Mouse (Mus musculus) embryonic facial prominence, embryonic 12.5 days (tissue): ENCODE data around the gene Gm3500. TPM values are rescaled to one million over a fixed set of nuclear protein-coding genes. Genes with fewer than 3 reads are reported as not detected.
"Not testable (repeated sequence)": the region's sequence is repeated elsewhere in the genome, so short reads cannot be mapped to it uniquely, and the experiment has no call there.

ENCODE experiments used
- ATAC-seq: fragments of 200-750 bp; cut with Nextera tagmentation; 2 replicates; pipeline ENCODE4 v1.8.0; 2017; ENCODE audit not compliant: insufficient number of reproducible peaks, insufficient read depth, low FRiP score, low TSS enrichment
- H3K27ac ChIP-seq: fragments of 300-500 bp; sonication (generic); 2 replicates; pipeline ENCODE4 v1.5.1; 2016; ENCODE audit warnings: mild to moderate bottlenecking
- H3K27me3 ChIP-seq: fragments of 300-500 bp; sonication (generic); 2 replicates; pipeline ENCODE4 v1.6.1; 2016; ENCODE audit warnings: mild to moderate bottlenecking, moderate library complexity
- H3K36me3 ChIP-seq: fragments of 300-500 bp; sonication (generic); 2 replicates; pipeline ENCODE4 v1.6.1; 2016; ENCODE audit warnings: mild to moderate bottlenecking
- H3K4me1 ChIP-seq: fragments of 300-500 bp; sonication (generic); 2 replicates; pipeline ENCODE4 v1.6.1; 2016
- H3K4me2 ChIP-seq: fragments of 300-500 bp; sonication (generic); replicated peaks from 2 replicates; pipeline ENCODE4 v1.6.1; 2016; ENCODE audit warnings: mild to moderate bottlenecking, moderate library complexity
- H3K4me3 ChIP-seq: fragments of 300-500 bp; sonication (generic); 2 replicates; pipeline ENCODE4 v1.5.1; 2016; ENCODE audit warnings: mild to moderate bottlenecking
- H3K9ac ChIP-seq: fragments of 300-500 bp; sonication (generic); 2 replicates; pipeline ENCODE4 v1.6.1; 2016; ENCODE audit warnings: mild to moderate bottlenecking, moderate library complexity
- H3K9me3 ChIP-seq: fragments of 300-500 bp; sonication (generic); 2 replicates; pipeline ENCODE4 v1.6.1; 2016; ENCODE audit warnings: mild to moderate bottlenecking, moderate library complexity
- WGBS: fragments of 180-500 bp; shearing (Covaris S2); methylation state at CpG from one replicate; pipeline ENCODE4 v1.1.7; 2016; 5-methylcytosine and 5-hydroxymethylcytosine counted together
- polyA plus RNA-seq: library from polyadenylated mRNA; unstranded; fragments of >200 nt; fragmentation: Nextera tagmentation; extraction: Ambion mirVana; gene quantifications from 2 replicates; pipeline ENCODE4 v1.2.1, GENCODE M21; 2016

Gm3500 gene
- polyA plus RNA-seq, result 0.59 TPM in 1 of 2 replicates, not detected in the other

DNA sequence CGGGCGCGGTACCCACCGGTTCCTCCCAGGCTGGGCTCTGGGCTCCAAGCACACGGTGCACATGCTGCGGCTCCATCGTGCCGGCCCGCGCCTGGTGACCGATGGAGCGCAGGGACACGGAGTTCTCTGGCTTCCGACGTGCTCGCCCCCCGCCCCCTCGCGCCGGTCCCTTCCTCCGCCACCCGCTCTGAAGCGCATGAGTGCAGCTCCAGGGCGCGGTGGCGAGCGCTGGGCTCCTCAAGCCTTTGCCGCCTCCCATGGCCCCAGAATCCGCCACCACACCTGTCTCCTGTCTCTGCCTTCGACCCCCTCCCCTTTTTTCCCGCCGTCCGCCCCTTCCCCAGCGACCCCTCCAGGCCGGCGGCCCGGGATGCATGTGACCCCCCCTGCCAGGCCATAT, at the start of gene Gm3500:
Gene Gm3500, minus strand, starts transcription at position 101 of the 400 bp plus-strand sequence.
- no CpG with 5 or more reads among the region's 37 CpGs for WGBS

DNA sequence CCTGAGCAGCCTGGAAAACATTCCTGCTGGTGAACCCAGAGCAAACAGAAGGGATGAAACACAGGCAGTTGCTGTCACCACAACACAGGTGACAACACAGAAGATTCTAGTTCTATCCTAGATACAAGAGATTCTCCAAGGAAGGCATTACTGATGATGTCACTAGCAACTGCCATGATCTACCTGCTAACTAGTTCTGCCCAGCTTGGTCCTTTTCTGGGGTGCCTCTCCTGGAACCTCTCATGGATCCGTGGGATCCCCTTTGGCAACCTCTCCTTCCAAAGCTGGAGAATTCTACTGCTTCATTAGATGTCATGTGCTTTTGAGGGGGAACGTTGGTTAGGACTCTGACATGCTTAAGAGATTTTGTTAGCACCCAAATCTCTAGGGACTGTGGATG, 54.0 kb downstream of the Gm3500 start, which contains the start of gene Gm3542:
Gene Gm3542, minus strand, starts transcription at position 101 of the 400 bp plus-strand sequence.
- H3K9me3 ChIP-seq, ATAC-seq, H3K9ac ChIP-seq, H3K4me3 ChIP-seq, H3K36me3 ChIP-seq, H3K27ac ChIP-seq, H3K27me3 ChIP-seq, H3K4me1 ChIP-seq, H3K4me2 ChIP-seq: not testable (repeated sequence)
- no CpG with 5 or more reads among the region's 2 CpGs for WGBS

More for the DNA sequence above, at the start of gene Gm3500:
- not testable (repeated sequence) for H3K36me3 ChIP-seq, H3K4me2 ChIP-seq, ATAC-seq, H3K9ac ChIP-seq, H3K27ac ChIP-seq, H3K9me3 ChIP-seq, H3K27me3 ChIP-seq, H3K4me1 ChIP-seq, H3K4me3 ChIP-seq

Other genes starting within 250 kb of the Gm3500 start
- gene Gm3317, start 224.5 kb downstream of the Gm3500 start, polyA plus RNA-seq, result not detected in 2 replicates
- not detected in 2 replicates for gene Gm8271, start 203.3 kb downstream of the Gm3500 start, polyA plus RNA-seq
- gene Gm3526, start 128.5 kb downstream of the Gm3500 start, polyA plus RNA-seq, result not detected in 2 replicates
- not detected in 2 replicates for gene Gm3542, start 54.1 kb downstream of the Gm3500 start, polyA plus RNA-seq
- gene Gm3194, start 66.4 kb upstream of the Gm3500 start, polyA plus RNA-seq, result 0.64 and 0.99 TPM in 2 replicates
- gene Gm8246, start 88.8 kb upstream of the Gm3500 start, polyA plus RNA-seq, result not detected in 2 replicates
- gene Gm3187, start 95.2 kb upstream of the Gm3500 start, polyA plus RNA-seq, result not detected in 2 replicates
- 1.1 and 1.9 TPM in 2 replicates for gene Gm3488, start 112.6 kb upstream of the Gm3500 start, polyA plus RNA-seq
- gene Gm3532, start 149.4 kb upstream of the Gm3500 start, polyA plus RNA-seq, result not detected in 2 replicates
- gene Gm8265, start 244.0 kb upstream of the Gm3500 start, polyA plus RNA-seq, result not detected in 2 replicates